Mouse (Mus musculus): ENCODE results near the gene Prpf40b. TPM values are rescaled to one million over a fixed set of nuclear protein-coding genes. Genes with fewer than 3 reads are reported as not detected.
A peak's percentile ranks its signal among the peaks of the same experiment; 100 is the strongest.

Gene Prpf40b
- polyA plus RNA-seq, 1 experiment from 2014 or later: 114 TPM

- Histone ChIP-seq H3K4me2 (ENCODE audit: low read length) (no peak overlapping the region), H3K27ac (ENCODE audit: low read depth, low read length) (peak overlapping the region; percentile 72), H3K4me1 (ENCODE audit: control insufficient read depth, insufficient read depth, low read depth, low read length) (peaks cover 15% of the 10 kb centered on the region), H3K9me3 (ENCODE audit: control insufficient read depth, low read length) (no peaks in the 10 kb centered on the region), H3K9ac (ENCODE audit: low read depth, low read length) (0 out of 2 replicates have a peak overlapping the region, but pooled peaks have one; percentile 11), H3K36me3 (ENCODE audit: control insufficient read depth, insufficient read depth, low read length) (no peaks in the 10 kb centered on the region), H3K27me3 (replicated peaks; ENCODE audit: control insufficient read depth, insufficient read depth, low read length) (no peaks in the 10 kb centered on the region), H3K4me3 (ENCODE audit: low read length) (no peak overlapping the region)
- WGBS: 68% methylated on average over 3 of the region's 3 CpGs
- ATAC-seq: no peak; the same call in 1 of the 2 replicates
Observed at GRCm38 (mm10) chr15:99333676-99334065, 38.8 kb downstream of the Prpf40b start.

- no peak overlapping the region; the same call in none of the 2 replicates for H3K27ac ChIP-seq (ENCODE audit: low read depth, low read length)
Observed at GRCm38 (mm10) chr15:99334500-99334899, 39.6 kb downstream of the Prpf40b start.

GRCm38 (mm10) chr15:99335801-99336320 lies 41.0 kb downstream of the Prpf40b start:
- Histone ChIP-seq H3K27me3 (replicated peaks; ENCODE audit: control insufficient read depth, insufficient read depth, low read length) (no peaks in the 10 kb centered on the region), H3K36me3 (ENCODE audit: control insufficient read depth, insufficient read depth, low read length) (no peaks in the 10 kb centered on the region), H3K4me3 (ENCODE audit: low read length) (no peak overlapping the region), H3K4me1 (ENCODE audit: control insufficient read depth, insufficient read depth, low read depth, low read length) (peaks cover 15% of the 10 kb centered on the region), H3K4me2 (ENCODE audit: low read length) (no peak overlapping the region), H3K9ac (ENCODE audit: low read depth, low read length) (no peak overlapping the region), H3K27ac (ENCODE audit: low read depth, low read length) (no peak overlapping the region), H3K9me3 (ENCODE audit: control insufficient read depth, low read length) (no peaks in the 10 kb centered on the region)
- WGBS: 85% methylated on average over 8 of the region's 8 CpGs
- no peak for ATAC-seq

More at GRCm38 (mm10) chr15:99334500-99334899, 39.6 kb downstream of the Prpf40b start:
- Histone ChIP-seq H3K9ac (ENCODE audit: low read depth, low read length) (no peak overlapping the region), H3K27me3 (replicated peaks; ENCODE audit: control insufficient read depth, insufficient read depth, low read length) (no peaks in the 10 kb centered on the region), H3K9me3 (ENCODE audit: control insufficient read depth, low read length) (no peaks in the 10 kb centered on the region), H3K4me1 (ENCODE audit: control insufficient read depth, insufficient read depth, low read depth, low read length) (peaks cover 15% of the 10 kb centered on the region), H3K4me2 (ENCODE audit: low read length) (no peak overlapping the region), H3K4me3 (ENCODE audit: low read length) (no peak overlapping the region), H3K36me3 (ENCODE audit: control insufficient read depth, insufficient read depth, low read length) (no peaks in the 10 kb centered on the region)
- 56% methylated on average over 6 of the region's 6 CpGs for WGBS
- no peak; the same call in 1 of the 2 replicates for ATAC-seq

GRCm38 (mm10) chr15:99338916-99339315 lies 44.0 kb downstream of the Prpf40b start:
- Histone ChIP-seq H3K27ac (ENCODE audit: low read depth, low read length) (no peak overlapping the region), H3K4me2 (ENCODE audit: low read length) (no peak overlapping the region), H3K4me3 (ENCODE audit: low read length) (no peak overlapping the region), H3K27me3 (replicated peaks; ENCODE audit: control insufficient read depth, insufficient read depth, low read length) (no peaks in the 10 kb centered on the region), H3K36me3 (ENCODE audit: control insufficient read depth, insufficient read depth, low read length) (no peaks in the 10 kb centered on the region), H3K9ac (ENCODE audit: low read depth, low read length) (no peak overlapping the region), H3K4me1 (ENCODE audit: control insufficient read depth, insufficient read depth, low read depth, low read length) (peaks cover 24% of the 10 kb centered on the region), H3K9me3 (ENCODE audit: control insufficient read depth, low read length) (no peaks in the 10 kb centered on the region)
- 95% methylated on average over 2 of the region's 2 CpGs for WGBS
- ATAC-seq: no peak

- Histone ChIP-seq H3K4me2 (ENCODE audit: low read length) (no peak overlapping the region), H3K4me3 (ENCODE audit: low read length) (no peak overlapping the region), H3K9me3 (ENCODE audit: control insufficient read depth, low read length) (no peaks in the 10 kb centered on the region), H3K9ac (ENCODE audit: low read depth, low read length) (0 out of 2 replicates have a peak overlapping the region, but pooled peaks have one; percentile 28), H3K4me1 (ENCODE audit: control insufficient read depth, insufficient read depth, low read depth, low read length) (peaks cover 28% of the 10 kb centered on the region), H3K27me3 (replicated peaks; ENCODE audit: control insufficient read depth, insufficient read depth, low read length) (no peaks in the 10 kb centered on the region), H3K36me3 (ENCODE audit: control insufficient read depth, insufficient read depth, low read length) (no peaks in the 10 kb centered on the region), H3K27ac (ENCODE audit: low read depth, low read length) (no peak overlapping the region)
- WGBS: 71% methylated on average over 6 of the region's 6 CpGs
- no peak for ATAC-seq
Observed at GRCm38 (mm10) chr15:99339669-99340068, 44.8 kb downstream of the Prpf40b start.

- no peak overlapping the region for H3K4me3 ChIP-seq (ENCODE audit: low read length)
- H3K4me1 ChIP-seq (ENCODE audit: control insufficient read depth, insufficient read depth, low read depth, low read length): peaks cover 28% of the 10 kb centered on the region
- H3K27me3 ChIP-seq (replicated peaks; ENCODE audit: control insufficient read depth, insufficient read depth, low read length): no peaks in the 10 kb centered on the region
- no peak overlapping the region for H3K27ac ChIP-seq (ENCODE audit: low read depth, low read length)
- H3K36me3 ChIP-seq (ENCODE audit: control insufficient read depth, insufficient read depth, low read length): no peaks in the 10 kb centered on the region
- no peaks in the 10 kb centered on the region for H3K9me3 ChIP-seq (ENCODE audit: control insufficient read depth, low read length)
- 85% methylated on average over 3 of the region's 3 CpGs for WGBS
- H3K4me2 ChIP-seq (ENCODE audit: low read length): no peak overlapping the region
- H3K9ac ChIP-seq (ENCODE audit: low read depth, low read length): no peak overlapping the region
- no peak for ATAC-seq
Observed at GRCm38 (mm10) chr15:99341102-99341501, 46.2 kb downstream of the Prpf40b start.

- no peak overlapping the region for H3K9ac ChIP-seq (ENCODE audit: low read depth, low read length)
- H3K4me3 ChIP-seq (ENCODE audit: low read length): no peak overlapping the region
- no peaks in the 10 kb centered on the region for H3K9me3 ChIP-seq (ENCODE audit: control insufficient read depth, low read length)
- H3K27ac ChIP-seq (ENCODE audit: low read depth, low read length): peak overlapping the region; percentile 79; the same call in 1 of the 2 replicates
- no peak overlapping the region for H3K4me2 ChIP-seq (ENCODE audit: low read length)
- 58% methylated on average over 9 of the region's 9 CpGs for WGBS
- no peaks in the 10 kb centered on the region for H3K36me3 ChIP-seq (ENCODE audit: control insufficient read depth, insufficient read depth, low read length)
- no peaks in the 10 kb centered on the region for H3K27me3 ChIP-seq (replicated peaks; ENCODE audit: control insufficient read depth, insufficient read depth, low read length)
- no peak for ATAC-seq
- H3K4me1 ChIP-seq (ENCODE audit: control insufficient read depth, insufficient read depth, low read depth, low read length): peaks cover 28% of the 10 kb centered on the region
Observed at GRCm38 (mm10) chr15:99342194-99342981, 47.5 kb downstream of the Prpf40b start.

- no peak overlapping the region for H3K4me2 ChIP-seq (ENCODE audit: low read length)
- peaks cover 28% of the 10 kb centered on the region for H3K4me1 ChIP-seq (ENCODE audit: control insufficient read depth, insufficient read depth, low read depth, low read length)
- WGBS: 47% methylated on average over 5 of the region's 5 CpGs
- no peaks in the 10 kb centered on the region for H3K9me3 ChIP-seq (ENCODE audit: control insufficient read depth, low read length)
- no peaks in the 10 kb centered on the region for H3K27me3 ChIP-seq (replicated peaks; ENCODE audit: control insufficient read depth, insufficient read depth, low read length)
- peak; percentile 94 for ATAC-seq
- H3K9ac ChIP-seq (ENCODE audit: low read depth, low read length): no peak overlapping the region; the same call in 1 of the 2 replicates
- H3K4me3 ChIP-seq (ENCODE audit: low read length): no peak overlapping the region
- H3K27ac ChIP-seq (ENCODE audit: low read depth, low read length): peak overlapping the region; percentile 79
- H3K36me3 ChIP-seq (ENCODE audit: control insufficient read depth, insufficient read depth, low read length): no peaks in the 10 kb centered on the region
Observed at GRCm38 (mm10) chr15:99343414-99344147, 48.7 kb downstream of the Prpf40b start.

Measured in hindbrain, embryonic 16.5 days (tissue).